Mouse (Mus musculus) hindbrain, embryonic 14.5 days (tissue): ENCODE results near the gene Vav2. TPM values are rescaled to one million over a fixed set of nuclear protein-coding genes. Genes with fewer than 3 reads are reported as not detected.

ENCODE experiments used
- ATAC-seq: fragments of 200-750 bp; cut with Nextera tagmentation; 2 replicates; pipeline ENCODE4 v1.8.0; 2017; ENCODE audit warnings: moderate number of reproducible peaks, mild to moderate bottlenecking, moderate TSS enrichment, moderate library complexity; ENCODE audit not compliant: low FRiP score
- DNase-seq: peaks from one replicate; pipeline ENCODE4 v3.0.0-alpha.2; 2015; ENCODE audit warnings: low spot score
- H3K27ac ChIP-seq: fragments of 300-500 bp; sonication (generic); 2 replicates; pipeline ENCODE4 v1.5.1; 2014; ENCODE audit warnings: mild to moderate bottlenecking, moderate library complexity
- H3K27me3 ChIP-seq: fragments of 300-500 bp; sonication (generic); 2 replicates; pipeline ENCODE4 v1.6.1; 2014; ENCODE audit warnings: mild to moderate bottlenecking, low read length, mixed read lengths; ENCODE audit not compliant: control insufficient read depth, insufficient read depth
- H3K36me3 ChIP-seq: fragments of 300-500 bp; sonication (generic); replicated peaks from 2 replicates; pipeline ENCODE4 v1.6.1; 2014; ENCODE audit not compliant: control insufficient read depth, insufficient read depth
- H3K4me1 ChIP-seq: fragments of 300-500 bp; sonication (generic); replicated peaks from 2 replicates; pipeline ENCODE4 v1.6.1; 2014; ENCODE audit warnings: antibody characterized with exemption, low read length, mixed read lengths; ENCODE audit not compliant: control insufficient read depth, insufficient read depth
- H3K4me2 ChIP-seq: fragments of 300-500 bp; sonication (generic); replicated peaks from 2 replicates; pipeline ENCODE4 v1.6.1; 2014; ENCODE audit warnings: mild to moderate bottlenecking, moderate library complexity
- H3K4me3 ChIP-seq: fragments of 300-500 bp; sonication (generic); replicated peaks from 2 replicates; pipeline ENCODE4 v1.5.1; 2014; ENCODE audit warnings: mild to moderate bottlenecking, low read length
- H3K9ac ChIP-seq: fragments of 300-500 bp; sonication (generic); 2 replicates; pipeline ENCODE4 v1.6.1; 2014
- H3K9me3 ChIP-seq: fragments of 300-500 bp; sonication (generic); 2 replicates; pipeline ENCODE4 v1.6.1; 2016; ENCODE audit warnings: low read length; ENCODE audit not compliant: control insufficient read depth
- WGBS: fragments of 180-500 bp; shearing (Covaris S2); extraction: QIAGEN DNeasy Blood & Tissue Kit; methylation state at CpG from one replicate; pipeline ENCODE4 v1.1.7; 2014; 5-methylcytosine and 5-hydroxymethylcytosine counted together
- polyA plus RNA-seq: library from polyadenylated mRNA; unstranded; fragments of >200 nt; fragmentation: Nextera tagmentation; extraction: Ambion mirVana; gene quantifications from 2 replicates; pipeline ENCODE4 v1.2.1, GENCODE M21; 2014

Gene Vav2
- polyA plus RNA-seq, 1 experiment from 2014 or later, result 16.0 TPM

- Histone ChIP-seq H3K4me3 (no peak overlapping the region), H3K9me3 (no peaks in the 10 kb centered on the region), H3K4me2 (peak overlapping the region; percentile 28), H3K27ac (peak overlapping the region; percentile 84), H3K9ac (peak overlapping the region; percentile 32), H3K27me3 (no peaks in the 10 kb centered on the region), H3K36me3 (no peaks in the 10 kb centered on the region), H3K4me1 (peaks cover 27% of the 10 kb centered on the region)
- ATAC-seq, result peak; percentile 39; the same call in 1 of the 2 replicates
- 16% methylated on average over 12 of the region's 12 CpGs for WGBS
- peak; percentile 62 for DNase-seq
Measured at GRCm38 (mm10) chr2:27343984-27344453, 82.8 kb downstream of the Vav2 start.

GRCm38 (mm10) chr2:27340682-27341081, 86.2 kb downstream of the Vav2 start:
- Histone ChIP-seq H3K9ac (no peak overlapping the region), H3K4me1 (peaks cover 54% of the 10 kb centered on the region), H3K36me3 (no peaks in the 10 kb centered on the region), H3K27me3 (no peaks in the 10 kb centered on the region), H3K9me3 (no peaks in the 10 kb centered on the region), H3K27ac (no peak overlapping the region), H3K4me2 (no peak overlapping the region), H3K4me3 (no peak overlapping the region)
- WGBS, result 78% methylated on average over 6 of the region's 6 CpGs
- ATAC-seq (no peak), DNase-seq (no peak)

- ATAC-seq, result no peak
- WGBS, result 45% methylated on average over 8 of the region's 8 CpGs
- no peak overlapping the region for H3K27ac ChIP-seq
Measured at GRCm38 (mm10) chr2:27339051-27339450, 87.8 kb downstream of the Vav2 start.

GRCm38 (mm10) chr2:27337261-27337660, 89.6 kb downstream of the Vav2 start:
- Histone ChIP-seq H3K27ac (0 out of 2 replicates have a peak overlapping the region, but pooled peaks have one; percentile 47), H3K27me3 (no peaks in the 10 kb centered on the region), H3K4me1 (peaks cover 32% of the 10 kb centered on the region; the same call in 1 of the 2 replicates), H3K9ac (no peak overlapping the region), H3K4me2 (no peak overlapping the region), H3K36me3 (no peaks in the 10 kb centered on the region), H3K9me3 (no peaks in the 10 kb centered on the region), H3K4me3 (no peak overlapping the region)
- WGBS, result 56% methylated on average over 6 of the region's 6 CpGs
- no peak for DNase-seq
- ATAC-seq, result no peak

More at GRCm38 (mm10) chr2:27339051-27339450, 87.8 kb downstream of the Vav2 start:
- Histone ChIP-seq H3K4me1 (peaks cover 40% of the 10 kb centered on the region), H3K9me3 (no peaks in the 10 kb centered on the region), H3K4me2 (no peak overlapping the region), H3K27me3 (no peaks in the 10 kb centered on the region), H3K36me3 (no peaks in the 10 kb centered on the region), H3K4me3 (no peak overlapping the region), H3K9ac (no peak overlapping the region)
- no peak for DNase-seq

- ATAC-seq, result no peak
- no peak overlapping the region for H3K4me3 ChIP-seq
- no peaks in the 10 kb centered on the region for H3K36me3 ChIP-seq
- peaks cover 33% of the 10 kb centered on the region; the same call in 1 of the 2 replicates for H3K4me1 ChIP-seq
- H3K9me3 ChIP-seq, result no peaks in the 10 kb centered on the region
- no peak for DNase-seq
- H3K27ac ChIP-seq, result peak overlapping the region; percentile 52; the same call in 1 of the 2 replicates
- H3K9ac ChIP-seq, result no peak overlapping the region
- no peaks in the 10 kb centered on the region for H3K27me3 ChIP-seq
- no peak overlapping the region for H3K4me2 ChIP-seq
- 62% methylated on average over 9 of the region's 9 CpGs for WGBS
Measured at GRCm38 (mm10) chr2:27336600-27336999, 90.2 kb downstream of the Vav2 start.

- H3K36me3 ChIP-seq, result no peaks in the 10 kb centered on the region
- no peak overlapping the region for H3K4me3 ChIP-seq
- no peaks in the 10 kb centered on the region for H3K9me3 ChIP-seq
- no peak overlapping the region for H3K4me2 ChIP-seq
- peaks cover 50% of the 10 kb centered on the region for H3K4me1 ChIP-seq
- H3K9ac ChIP-seq, result no peak overlapping the region
- no peak overlapping the region for H3K27ac ChIP-seq
- DNase-seq (peak; percentile 50), ATAC-seq (peak; percentile 59; the same call in 1 of the 2 replicates)
- H3K27me3 ChIP-seq, result no peaks in the 10 kb centered on the region
- WGBS, result 72% methylated on average over 4 of the region's 4 CpGs
Measured at GRCm38 (mm10) chr2:27334816-27335215, 92.0 kb downstream of the Vav2 start.

GRCm38 (mm10) chr2:27331560-27331959, 95.3 kb downstream of the Vav2 start:
- H3K4me1 ChIP-seq, result peaks cover 31% of the 10 kb centered on the region

GRCm38 (mm10) chr2:27330446-27330845, 96.4 kb downstream of the Vav2 start:
- ATAC-seq (no peak), DNase-seq (peak; percentile 29)
- H3K9ac ChIP-seq, result no peak overlapping the region
- H3K4me1 ChIP-seq, result peaks cover 27% of the 10 kb centered on the region
- H3K27ac ChIP-seq, result peak overlapping the region; percentile 65
- no peaks in the 10 kb centered on the region for H3K27me3 ChIP-seq
- no peak overlapping the region for H3K4me3 ChIP-seq
- no peak overlapping the region for H3K4me2 ChIP-seq
- no peaks in the 10 kb centered on the region for H3K36me3 ChIP-seq
- no peaks in the 10 kb centered on the region for H3K9me3 ChIP-seq
- 46% methylated on average over 8 of the region's 8 CpGs for WGBS

More at GRCm38 (mm10) chr2:27331560-27331959, 95.3 kb downstream of the Vav2 start:
- H3K4me2 ChIP-seq, result no peak overlapping the region
- no peaks in the 10 kb centered on the region for H3K36me3 ChIP-seq
- no peaks in the 10 kb centered on the region for H3K9me3 ChIP-seq
- H3K27ac ChIP-seq, result 0 out of 2 replicates have a peak overlapping the region, but pooled peaks have one; percentile 65
- ATAC-seq, result no peak
- 81% methylated on average over 5 of the region's 5 CpGs for WGBS
- H3K27me3 ChIP-seq, result no peaks in the 10 kb centered on the region
- no peak overlapping the region for H3K4me3 ChIP-seq
- H3K9ac ChIP-seq, result no peak overlapping the region
- DNase-seq, result no peak

GRCm38 (mm10) chr2:27329386-27330060, 97.3 kb downstream of the Vav2 start:
- Histone ChIP-seq H3K9me3 (no peaks in the 10 kb centered on the region), H3K27me3 (no peaks in the 10 kb centered on the region), H3K4me3 (no peak overlapping the region), H3K4me1 (peaks cover 27% of the 10 kb centered on the region), H3K27ac (no peak overlapping the region), H3K9ac (no peak overlapping the region), H3K4me2 (no peak overlapping the region), H3K36me3 (no peaks in the 10 kb centered on the region)
- 88% methylated on average over 10 of the region's 10 CpGs for WGBS
- no peak for DNase-seq
- no peak for ATAC-seq
